Mouse (Mus musculus): ENCODE data around the gene Rspry1.
A peak's percentile ranks its signal among the peaks of the same experiment; 100 is the strongest.

Rspry1 gene

DNA sequence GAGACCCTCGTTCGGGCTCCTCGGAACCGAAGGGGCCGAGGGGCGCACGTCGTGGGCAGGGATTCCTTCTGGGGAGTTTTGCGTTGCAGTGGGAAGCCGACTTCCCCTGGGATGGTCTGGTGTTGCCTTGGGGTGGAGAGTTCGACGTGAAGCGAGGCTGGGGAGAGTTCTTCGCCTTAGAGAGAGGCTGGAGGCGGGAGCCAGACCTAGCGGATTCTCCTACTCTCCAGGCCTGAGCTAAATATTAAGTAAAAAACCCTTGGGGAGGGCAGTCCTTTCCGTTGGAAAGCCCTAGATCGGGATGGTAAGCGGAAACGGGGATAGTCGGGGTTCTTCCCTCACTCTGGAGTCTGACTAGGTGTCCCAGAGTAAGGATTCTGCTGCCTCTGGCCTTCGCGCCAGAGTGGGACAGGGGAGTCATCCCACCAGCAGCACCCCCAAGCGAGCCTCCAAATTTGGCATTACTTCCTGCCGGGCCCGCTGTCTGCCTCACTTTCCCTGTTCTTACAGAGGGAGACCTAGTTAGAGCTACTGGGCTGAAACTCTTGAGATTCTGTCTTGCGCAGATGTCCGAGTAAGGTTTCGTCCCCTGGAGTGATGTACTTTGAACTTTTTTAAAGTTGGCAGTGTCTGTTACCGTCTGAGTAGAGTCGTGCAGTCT lies 864 bp downstream of the Rspry1 start:
- peak in 1 of 2 experiments; percentile 13 for DNase-seq (ENCODE audit: low spot score in 2 of 2)

DNA sequence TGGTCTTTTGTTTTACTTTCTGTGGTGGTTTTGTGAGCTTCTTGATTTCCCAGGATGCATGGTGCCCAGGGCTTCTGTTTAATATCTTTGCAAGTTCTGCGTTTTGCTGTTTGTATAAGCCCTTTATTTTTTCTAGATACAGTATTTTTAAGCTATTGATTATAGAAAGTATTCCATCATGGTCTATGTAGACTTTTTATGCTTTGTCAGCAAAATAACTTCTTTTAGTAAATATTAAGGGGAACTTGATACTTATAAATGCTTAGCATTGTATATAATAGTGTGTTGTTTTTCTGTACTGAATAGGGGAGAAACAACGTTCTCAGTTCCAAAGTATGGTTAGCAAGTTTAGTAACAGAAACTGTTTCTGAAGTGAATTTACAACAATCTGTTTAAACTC lies 2.3 kb downstream of the Rspry1 start:
- DNase-seq (ENCODE audit: low spot score in 2 of 2), result no peak

DNA sequence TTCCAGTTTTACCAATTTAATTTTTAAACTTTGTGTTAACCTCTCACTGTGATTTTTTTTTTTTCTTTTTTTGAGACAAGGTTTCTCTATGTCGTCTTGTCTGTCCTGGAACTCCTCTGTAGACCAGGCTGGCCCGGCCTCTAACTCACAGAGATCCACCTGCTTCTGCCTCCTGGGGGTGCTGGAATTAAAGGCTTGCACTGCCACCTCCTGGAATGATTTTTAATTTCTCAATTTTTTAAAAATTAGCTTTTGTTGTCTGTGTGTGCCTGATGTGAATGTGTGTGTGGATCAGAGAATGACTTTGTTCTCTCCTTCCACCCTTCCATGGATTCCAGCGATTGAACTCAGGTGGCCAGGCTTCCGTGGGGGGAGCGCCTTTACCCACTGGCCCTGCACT lies 5.3 kb downstream of the Rspry1 start:
- DNase-seq (ENCODE audit: low spot score in 2 of 2), result no peak

DNA sequence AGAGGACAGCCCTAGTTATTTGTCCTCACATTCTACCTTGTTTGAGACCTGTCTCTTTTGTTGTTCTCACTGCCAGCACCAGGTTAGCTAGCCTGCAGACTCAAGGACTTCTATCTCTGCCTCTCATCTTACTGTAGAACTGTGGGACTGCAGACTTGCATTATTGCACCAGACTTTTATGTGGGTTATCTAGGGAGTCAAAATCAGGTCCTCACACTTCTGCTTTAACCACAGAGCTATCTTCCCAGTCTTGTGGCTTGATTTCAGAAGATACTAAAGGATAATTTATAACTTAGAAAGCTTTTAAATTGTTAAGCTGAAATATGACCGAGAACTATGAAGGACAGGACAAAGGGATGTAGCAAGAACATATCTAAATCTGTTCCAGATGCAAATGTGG lies 23.1 kb downstream of the Rspry1 start:
- no peak for DNase-seq (ENCODE audit: low spot score in 2 of 2)

DNA sequence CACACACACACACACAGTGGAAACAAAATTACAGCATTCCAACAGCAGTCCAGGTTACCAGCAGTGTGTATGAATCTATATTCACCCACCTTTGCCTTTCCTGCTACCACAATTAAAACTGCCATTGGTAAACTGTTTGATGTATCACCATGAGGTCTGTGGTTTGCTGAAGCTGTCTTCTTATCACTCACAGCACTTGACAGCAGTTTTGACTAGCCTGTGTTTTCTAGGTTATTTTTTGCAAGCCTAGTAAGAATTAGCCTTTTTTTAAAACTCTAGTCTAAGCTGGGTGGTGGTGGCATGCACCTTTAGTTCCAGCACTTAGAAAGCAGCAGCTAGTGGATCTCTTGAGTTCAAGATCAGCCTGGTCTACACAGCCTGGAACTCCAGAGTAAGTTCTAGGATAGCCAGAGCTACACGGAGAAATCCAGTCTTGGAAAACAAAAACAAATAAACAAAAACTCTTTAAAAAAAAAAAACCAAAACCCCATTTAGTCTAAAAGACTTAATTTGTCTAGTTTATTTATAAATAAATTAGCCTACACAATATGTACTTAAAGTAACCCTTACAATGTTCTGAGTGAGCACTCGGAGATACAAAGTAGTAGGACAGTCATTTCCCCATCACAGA lies 31.9 kb downstream of the Rspry1 start:
- DNase-seq (ENCODE audit: low spot score in 2 of 2), result no peak

DNA sequence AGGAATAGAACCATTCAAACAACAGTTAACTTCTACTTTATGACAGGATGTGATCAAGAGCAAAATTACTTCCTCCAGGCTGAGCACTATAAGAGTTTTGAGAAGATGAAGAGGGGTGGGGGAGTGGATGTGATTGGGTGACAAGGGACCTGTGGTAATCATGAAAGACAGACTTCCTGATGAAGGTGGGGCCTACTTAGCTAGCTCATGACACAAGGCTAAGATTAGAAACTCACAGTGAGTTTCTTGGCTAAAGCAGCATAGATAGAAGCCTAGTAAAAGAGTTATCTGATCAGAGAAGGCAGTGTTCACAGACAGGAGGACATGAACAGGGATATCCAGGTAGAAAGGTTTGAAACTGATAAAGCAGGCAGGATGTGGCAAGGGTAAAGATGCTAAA lies 32.5 kb downstream of the Rspry1 start:
- DNase-seq (ENCODE audit: low spot score in 2 of 2), result no peak

DNA sequence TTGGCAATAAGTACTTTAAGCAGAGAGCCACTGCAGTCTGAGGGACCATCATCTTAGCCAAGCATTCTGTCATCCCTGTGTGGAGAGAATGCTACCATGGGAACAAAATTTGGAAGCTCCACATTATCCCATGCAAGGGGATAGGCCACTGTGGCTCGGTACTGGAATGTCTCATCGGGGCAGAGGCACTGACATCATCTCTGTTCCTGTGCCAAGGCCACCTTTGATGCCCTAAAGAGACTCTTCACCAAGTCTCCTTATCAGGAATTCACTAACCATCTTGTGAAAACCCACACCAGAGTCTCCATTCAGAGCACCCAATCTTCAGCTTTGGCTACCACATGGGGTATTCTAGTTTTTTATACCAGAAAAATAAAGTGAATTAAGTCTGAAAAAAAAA lies 39.4 kb downstream of the Rspry1 start:
- no peak for DNase-seq (ENCODE audit: low spot score in 2 of 2)

DNA sequence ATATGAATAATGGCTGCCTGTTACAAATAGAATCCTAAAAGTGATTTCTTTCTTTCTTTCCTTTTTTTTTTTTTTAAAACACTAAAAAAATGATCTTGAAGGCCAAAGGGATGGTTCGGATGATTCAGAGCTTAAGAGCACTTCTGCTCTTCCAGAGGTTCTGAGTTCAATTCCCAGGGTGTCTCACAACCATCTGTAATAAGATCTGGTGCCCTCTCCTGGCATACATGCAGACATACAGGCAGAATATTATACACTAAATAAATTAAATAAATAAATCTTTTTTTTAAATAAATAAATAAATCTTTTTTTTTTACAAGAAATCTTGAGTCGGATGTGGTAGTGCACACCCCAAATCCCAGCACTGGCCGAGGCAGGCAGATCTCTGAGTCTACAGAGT lies 40.2 kb downstream of the Rspry1 start:
- no peak for DNase-seq (ENCODE audit: low spot score in 2 of 2)

DNA sequence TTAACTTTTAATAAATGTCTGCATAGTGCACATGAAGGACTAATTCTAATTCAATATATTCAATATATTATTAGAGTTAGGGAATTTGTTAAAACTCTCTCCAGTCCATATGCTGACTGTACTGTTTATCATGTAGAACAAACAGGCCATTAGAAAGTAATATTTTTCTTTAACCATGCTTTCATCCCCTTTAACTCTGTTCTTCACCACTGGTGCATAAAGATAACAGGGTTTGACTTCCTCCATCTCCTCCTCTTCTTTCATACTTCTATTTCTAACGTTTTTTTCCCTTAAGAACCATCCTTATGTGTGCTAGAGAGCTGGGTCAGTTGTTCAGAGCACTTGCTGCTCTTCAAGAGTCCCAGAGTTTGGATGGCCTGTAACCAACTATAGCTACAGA lies 43.5 kb downstream of the Rspry1 start:
- DNase-seq (ENCODE audit: low spot score in 2 of 2), result no peak

DNA sequence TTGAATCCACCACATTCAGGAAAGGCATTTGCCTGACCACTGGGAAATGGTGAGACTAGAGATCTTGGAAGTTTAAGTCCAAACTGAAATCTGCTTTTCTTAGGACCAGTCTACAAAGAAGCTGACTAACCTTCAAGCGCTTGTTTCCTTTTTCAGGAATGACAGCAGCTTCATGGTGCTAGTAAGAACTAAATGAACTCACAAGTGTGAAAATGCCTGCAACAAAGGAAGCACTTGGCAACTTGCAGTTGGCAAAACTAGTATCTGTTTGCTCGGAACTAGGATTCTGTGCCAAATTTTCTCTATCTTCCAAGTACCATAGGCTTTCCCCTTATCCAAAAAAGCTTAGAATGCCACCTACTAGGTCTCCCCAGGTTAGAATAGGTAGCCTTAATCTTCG lies 44.4 kb downstream of the Rspry1 start:
- no peak for DNase-seq (ENCODE audit: low spot score in 2 of 2)

DNA sequence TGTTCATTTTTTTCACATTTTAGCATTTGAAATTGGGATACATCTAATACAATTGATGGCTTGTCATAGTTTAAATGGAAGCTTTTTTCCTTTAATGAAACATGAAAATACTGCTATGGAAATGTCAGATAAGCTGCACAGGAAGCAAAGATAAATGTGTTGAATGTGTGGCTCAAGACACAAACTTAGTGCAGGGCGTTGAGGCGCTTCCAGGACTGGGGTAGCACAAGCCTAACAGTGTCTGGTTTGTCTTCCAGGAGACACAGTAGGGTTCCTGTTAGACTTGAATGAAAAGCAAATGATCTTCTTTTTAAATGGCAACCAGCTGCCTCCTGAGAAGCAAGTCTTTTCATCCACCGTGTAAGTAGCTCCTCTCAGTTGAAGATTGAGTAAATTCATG lies 47.8 kb downstream of the Rspry1 start:
- no peak for DNase-seq (ENCODE audit: low spot score in 2 of 2)

DNA sequence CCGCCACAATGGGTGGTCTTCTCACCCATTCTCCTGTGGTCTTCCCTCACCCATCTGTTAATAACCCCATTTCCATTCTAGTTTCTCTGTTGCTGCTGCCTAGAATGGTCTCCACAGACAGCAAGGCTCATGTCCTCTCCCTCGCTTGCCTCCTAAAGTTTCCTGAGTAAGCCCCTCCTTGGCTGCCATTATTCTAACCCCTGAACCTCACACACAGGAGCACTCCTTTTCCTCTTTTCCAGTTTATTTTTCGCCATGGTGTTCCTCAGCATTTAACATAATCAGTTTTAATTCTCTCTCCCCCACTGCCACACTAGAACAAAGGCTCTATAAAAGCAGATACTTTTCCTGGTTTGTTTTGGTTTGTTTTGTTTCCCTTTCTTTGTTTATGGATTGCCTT lies 51.2 kb downstream of the Rspry1 start:
- DNase-seq (ENCODE audit: low spot score in 2 of 2), result no peak

DNA sequence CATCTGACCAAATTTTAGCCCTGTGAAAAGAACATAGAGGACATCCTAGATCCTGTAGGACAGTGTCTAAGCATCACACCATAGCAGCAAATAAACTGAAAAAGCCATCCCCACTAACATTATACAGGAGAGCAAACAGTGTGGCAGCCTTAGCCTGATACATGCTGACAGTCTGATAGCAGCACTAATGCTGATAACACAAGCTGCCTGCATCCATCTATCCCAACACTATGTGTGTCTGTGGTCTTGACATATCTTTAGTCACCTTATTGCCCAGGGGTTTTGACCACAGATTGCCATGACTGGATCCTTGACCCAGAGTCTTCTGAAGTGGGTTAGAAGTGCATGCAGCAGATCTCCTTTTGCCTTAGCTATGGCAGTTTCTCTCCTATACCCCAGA lies 53.3 kb downstream of the Rspry1 start:
- DNase-seq (ENCODE audit: low spot score in 2 of 2), result no peak

DNA sequence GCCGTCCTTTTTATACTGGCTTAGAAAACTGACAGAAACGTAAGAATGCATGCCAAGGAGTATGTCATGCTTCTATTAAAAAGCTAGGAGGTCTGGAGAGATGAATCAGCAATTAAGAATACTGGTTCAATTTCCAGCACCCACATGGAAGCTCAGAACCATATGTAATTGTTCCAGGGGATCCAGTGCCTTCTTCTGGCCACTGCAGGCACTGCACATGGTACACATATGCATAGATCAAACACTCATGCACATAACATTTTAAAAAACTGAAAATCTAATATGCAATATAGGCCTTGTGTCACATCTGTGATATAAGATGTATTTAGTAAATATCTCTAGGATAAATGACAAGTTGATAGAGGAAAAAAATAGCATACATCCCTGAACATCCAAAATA lies 56.3 kb downstream of the Rspry1 start:
- no peak for DNase-seq (ENCODE audit: low spot score in 2 of 2)

DNA sequence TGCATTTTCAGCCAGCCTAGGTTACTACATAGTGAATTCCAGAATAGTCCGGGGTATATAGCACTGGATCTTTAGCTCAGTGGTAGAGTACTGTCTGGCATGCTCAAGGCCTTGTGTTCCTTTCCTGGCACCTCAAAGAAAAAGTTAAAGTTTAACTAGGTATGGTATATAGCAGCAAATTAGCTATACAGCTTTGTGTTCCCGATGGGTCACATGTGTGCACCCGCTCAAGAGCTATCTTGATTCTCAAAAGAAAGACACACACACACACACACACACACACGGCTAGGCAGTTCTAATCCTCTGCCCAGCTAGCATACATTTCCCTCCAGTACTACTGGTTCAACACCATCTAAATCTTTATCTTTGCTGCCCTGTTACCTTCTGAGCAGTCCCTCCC lies 58.7 kb downstream of the Rspry1 start:
- DNase-seq (ENCODE audit: low spot score in 2 of 2), result no peak

DNA sequence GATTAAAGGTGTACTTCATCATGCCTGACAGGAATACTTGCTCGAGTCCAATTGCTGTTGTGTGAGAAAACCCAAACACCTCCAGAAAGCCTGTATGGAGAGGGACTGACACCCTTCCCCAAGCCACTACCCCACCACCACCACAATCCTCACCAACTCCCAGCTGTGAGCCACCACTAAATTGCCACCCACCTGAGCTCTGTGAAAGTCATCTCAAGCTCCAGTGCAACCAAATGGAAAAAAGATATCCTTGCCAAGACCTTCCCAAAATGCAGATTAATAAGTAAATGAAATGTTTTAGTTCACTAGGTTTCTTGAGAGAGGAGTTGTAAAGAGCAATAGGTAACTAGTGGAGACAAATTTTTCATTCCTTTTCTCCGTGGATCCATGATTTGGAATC lies 63.0 kb downstream of the Rspry1 start:
- no peak for DNase-seq (ENCODE audit: low spot score in 2 of 2)

DNA sequence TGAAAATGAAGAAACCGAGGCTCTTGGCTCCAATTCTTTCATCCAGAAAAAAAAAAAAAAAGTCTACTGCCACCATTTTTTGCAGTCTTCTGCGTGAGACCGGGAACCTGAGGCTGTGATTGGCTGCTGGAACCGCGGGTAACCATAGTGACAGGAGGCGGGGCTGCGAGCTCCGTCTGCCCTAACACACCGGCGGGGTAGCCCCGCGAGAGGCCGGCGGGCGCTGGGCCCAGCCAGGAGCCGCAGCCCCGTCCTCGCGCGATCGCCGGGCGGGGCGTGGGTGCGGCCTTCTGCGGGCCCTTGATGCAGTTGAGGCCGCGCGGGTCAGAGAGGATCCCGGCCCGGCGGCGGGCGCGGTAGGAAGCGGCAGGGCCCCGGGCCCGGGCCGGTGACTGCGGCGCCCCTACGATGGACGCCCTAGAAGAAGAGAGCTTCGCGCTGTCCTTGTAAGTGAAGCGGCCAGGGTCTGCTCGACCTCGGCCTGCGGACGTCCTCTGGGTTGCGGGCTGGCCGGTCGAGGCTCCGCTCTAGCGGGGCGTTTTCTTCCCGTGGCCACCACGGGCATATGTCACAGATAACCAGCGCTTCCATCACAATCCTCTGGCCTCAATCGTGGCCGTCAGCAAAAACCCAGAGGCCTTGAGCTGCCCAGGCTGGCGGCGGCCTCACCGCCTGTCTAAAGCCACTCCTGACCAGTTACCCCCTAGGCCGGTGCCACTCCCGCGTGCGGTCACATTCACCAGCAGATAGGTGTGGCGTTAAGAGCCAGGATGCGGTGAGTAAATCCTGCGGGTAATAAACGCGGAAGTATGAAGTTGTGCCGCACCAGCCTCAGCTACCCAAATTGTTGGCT lies 64.9 kb downstream of the Rspry1 start, which contains the start of gene Arl2bp:
TSS of gene Arl2bp (plus strand) at position 145 of the 853 bp plus-strand sequence.
- DNase-seq (ENCODE audit: low spot score in 2 of 2), result peak; percentile 91 to 94

DNA sequence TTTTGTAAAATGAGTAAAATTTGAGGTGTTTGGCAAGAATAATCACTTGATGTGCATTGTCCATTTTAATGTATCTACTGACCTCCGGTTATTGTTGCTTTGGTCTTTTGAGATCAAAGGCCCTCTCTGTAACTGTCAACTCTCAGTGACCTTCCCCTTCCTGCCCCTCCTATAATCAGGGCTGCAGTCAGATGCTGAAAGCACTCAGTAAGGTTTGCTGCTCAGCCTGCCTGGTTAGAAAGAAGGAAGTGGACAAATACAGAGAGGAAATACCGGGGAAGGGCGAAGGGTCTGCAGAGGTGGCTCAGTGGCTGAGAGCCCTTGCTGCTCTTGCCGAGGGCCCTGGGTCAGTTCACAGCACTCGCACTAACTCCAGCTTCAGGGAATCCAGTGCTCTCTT lies 72.6 kb downstream of the Rspry1 start:
- DNase-seq (ENCODE audit: low spot score in 2 of 2), result no peak

DNA sequence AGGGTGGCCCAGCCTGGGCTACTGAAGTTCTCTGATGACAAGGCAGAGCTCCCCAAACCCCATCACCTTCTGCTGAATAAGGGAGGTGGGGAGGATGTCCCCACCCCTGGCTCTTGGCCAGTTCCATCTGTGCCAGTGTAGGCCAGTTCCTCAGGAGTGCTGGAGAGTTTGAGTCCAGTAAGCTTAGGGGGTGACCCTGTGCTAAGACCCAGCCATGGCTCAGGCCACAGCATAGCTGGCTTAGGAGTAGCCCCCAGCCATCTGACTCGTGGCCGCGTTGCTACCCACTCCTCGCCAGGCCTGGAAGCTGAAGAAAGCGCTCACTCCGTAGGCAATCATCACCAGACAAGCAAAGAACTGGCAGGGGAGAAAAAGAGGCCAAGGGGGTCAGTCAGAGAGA lies 74.2 kb downstream of the Rspry1 start:
- no peak for DNase-seq (ENCODE audit: low spot score in 2 of 2)

DNA sequence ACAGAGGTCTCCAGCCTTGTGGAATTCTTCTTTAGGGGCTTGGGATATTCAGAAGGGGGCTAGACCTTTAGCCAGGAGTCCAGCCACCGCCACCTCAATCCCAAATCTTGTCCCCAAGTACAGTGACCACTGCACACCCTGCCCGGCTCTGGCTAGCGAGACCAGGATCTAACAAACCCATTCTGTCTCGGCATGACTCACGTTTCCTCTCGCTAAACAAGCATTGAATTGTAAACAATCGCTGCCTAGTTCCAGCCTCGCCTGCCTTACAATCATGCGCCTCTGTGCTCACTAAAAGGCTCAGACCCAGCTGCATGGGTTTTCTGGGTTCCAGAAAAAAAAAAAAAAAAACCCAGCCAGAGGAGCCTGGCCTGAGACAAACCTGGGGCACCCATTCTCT lies 76.8 kb downstream of the Rspry1 start:
- peak in 1 of 2 experiments; percentile 38 for DNase-seq (ENCODE audit: low spot score in 2 of 2)

DNA sequence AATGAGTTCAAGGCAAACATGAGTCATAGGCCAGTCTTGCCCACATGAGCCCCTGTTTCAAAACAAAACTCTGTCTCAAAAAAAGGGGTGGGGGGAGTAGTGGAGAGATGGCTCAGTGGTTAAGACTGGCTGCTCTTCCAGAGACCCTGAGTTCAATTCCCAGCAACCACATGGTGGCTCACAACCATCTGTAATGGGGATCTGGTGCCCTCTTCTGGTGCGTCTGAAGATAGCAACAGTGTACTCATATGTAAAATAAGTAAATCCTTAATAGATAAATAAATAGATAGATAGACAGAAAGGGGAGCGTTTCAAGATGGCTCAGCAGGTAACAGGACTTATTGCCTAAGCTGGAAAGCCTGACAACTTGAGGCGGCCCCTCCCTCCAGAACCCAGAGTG lies 78.7 kb downstream of the Rspry1 start:
- no peak for DNase-seq (ENCODE audit: low spot score in 2 of 2)

DNA sequence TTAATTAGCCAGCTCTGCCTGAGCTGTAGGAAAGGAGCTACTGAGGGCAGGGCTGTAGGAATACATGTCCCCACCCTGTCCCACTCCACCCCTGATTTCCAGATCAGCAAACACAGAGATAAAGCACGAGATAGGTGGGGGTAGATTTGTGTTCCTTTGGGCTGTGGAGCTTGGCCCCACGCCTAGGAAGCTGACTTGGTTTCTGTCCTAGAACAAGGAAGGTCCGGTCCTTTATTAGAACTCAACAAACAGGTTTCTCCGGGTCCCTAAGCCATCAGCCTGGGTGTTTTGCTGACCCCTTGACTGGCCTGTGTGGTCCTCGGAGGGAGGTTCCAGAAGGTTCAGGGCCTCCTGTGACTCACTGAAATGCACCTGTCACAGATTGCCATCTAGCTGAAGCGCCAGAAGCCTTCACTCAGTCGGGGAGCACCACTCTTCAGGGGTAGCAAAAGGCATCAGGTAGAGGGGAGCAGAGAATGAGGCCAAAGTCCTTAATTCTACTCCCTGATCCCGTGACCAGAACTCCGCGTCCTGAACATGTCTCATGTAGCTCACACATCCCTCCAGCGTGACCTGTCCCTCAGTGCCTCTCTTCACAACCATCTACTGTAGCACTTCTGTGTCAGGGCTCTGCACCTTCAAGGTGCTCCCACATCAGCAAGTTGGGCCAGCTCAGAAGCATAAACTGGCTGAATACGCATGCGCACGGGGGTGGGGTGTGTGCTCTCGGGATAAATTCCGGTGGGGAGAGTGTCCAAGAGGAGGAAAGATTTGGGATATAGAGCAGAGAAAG lies 81.2 kb downstream of the Rspry1 start:
- no peak for DNase-seq (ENCODE audit: low spot score in 2 of 2)
